In the genomic region with DNA sequence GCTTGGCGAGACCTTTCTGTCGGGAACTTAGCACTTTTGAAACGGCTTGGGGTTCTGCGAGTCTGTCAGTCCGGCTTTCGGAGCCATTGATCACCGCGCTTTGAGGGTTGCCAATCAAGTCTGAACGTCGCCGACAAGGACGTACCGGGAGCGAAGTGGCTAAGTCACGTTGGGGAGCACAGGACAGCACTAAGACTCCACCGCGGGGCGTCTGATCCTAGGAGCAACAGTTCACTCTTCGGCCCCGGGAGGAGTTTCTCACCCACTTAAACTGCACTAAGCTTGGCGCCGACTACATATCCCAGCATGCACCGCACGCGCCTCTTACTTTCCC, we compare ENCODE assay signal across 8 mouse cellular contexts. TPM values are rescaled to one million over a fixed set of nuclear protein-coding genes. Genes with fewer than 3 reads are reported as not detected.
A peak's percentile ranks its signal among the peaks of the same experiment; 100 is the strongest.
DNase-seq lines count a peak whose midpoint lies in the region; ATAC-seq and TF ChIP-seq lines count a peak whose summit lies in the region.

No protein-coding gene starts in this region.

- H3K9me3 ChIP-seq in lung, embryonic 14.5 days (ENCODE audit: low read depth, low read length): no peaks in the 10 kb centered on the region
- H3K9me3 ChIP-seq in embryonic facial prominence, embryonic 15.5 days (replicated peaks): no peaks in the 10 kb centered on the region
- H3K9me3 ChIP-seq in limb, embryonic 10.5 days (replicated peaks): no peaks in the 10 kb centered on the region
- H3K9me3 ChIP-seq in neural tube, embryonic 15.5 days (replicated peaks): no peaks in the 10 kb centered on the region

- H3K4me3 ChIP-seq in lung, embryonic 14.5 days (ENCODE audit: low read depth, low read length): peak overlapping the region; percentile 73
- peak overlapping the region; percentile 82 for H3K4me3 ChIP-seq in embryonic facial prominence, embryonic 15.5 days (replicated peaks)
- H3K4me3 ChIP-seq in limb, embryonic 10.5 days: peak overlapping the region; percentile 75
- H3K4me3 ChIP-seq in neural tube, embryonic 15.5 days (replicated peaks): peak overlapping the region; percentile 77

- TF ChIP-seq CTCF in lung, embryonic 14.5 days (IDR thresholded peaks at IDR 0.05; ENCODE audit: low read depth): no peak

- under 1% methylated on average over 25 of the region's 25 CpGs for WGBS in lung, embryonic 14.5 days
- WGBS in embryonic facial prominence, embryonic 15.5 days: under 1% methylated on average over 25 of the region's 25 CpGs
- WGBS in limb, embryonic 10.5 days: under 1% methylated on average over 25 of the region's 25 CpGs
- under 1% methylated on average over 25 of the region's 25 CpGs for WGBS in neural tube, embryonic 15.5 days

- DNase-seq in lung, embryonic 14.5 days: no peak
- no peak for DNase-seq in lung, postnatal 36 days
- DNase-seq in limb, embryonic 10.5 days (ENCODE audit: low spot score): no peak
- no peak for DNase-seq in left cerebral cortex, adult 8-10 months (ENCODE audit: low spot score in 2 of 2)
- no peak for DNase-seq in right cerebral cortex, postnatal 10 days (ENCODE audit: low spot score in 2 of 2)
- DNase-seq in lung, adult 18-20 months: no peak

- peaks cover 32% of the 10 kb centered on the region for H3K36me3 ChIP-seq in lung, embryonic 14.5 days (ENCODE audit: insufficient read depth)
- H3K36me3 ChIP-seq in embryonic facial prominence, embryonic 15.5 days: peaks cover 29% of the 10 kb centered on the region
- H3K36me3 ChIP-seq in limb, embryonic 10.5 days: peaks cover 37% of the 10 kb centered on the region
- peaks cover 25% of the 10 kb centered on the region for H3K36me3 ChIP-seq in neural tube, embryonic 15.5 days

- peak overlapping the region; percentile 84 for H3K4me2 ChIP-seq in lung, embryonic 14.5 days
- H3K4me2 ChIP-seq in embryonic facial prominence, embryonic 15.5 days (replicated peaks): peak overlapping the region; percentile 59
- H3K4me2 ChIP-seq in neural tube, embryonic 15.5 days: peak overlapping the region; percentile 72

- peaks cover 8% of the 10 kb centered on the region for H3K4me1 ChIP-seq in lung, embryonic 14.5 days (ENCODE audit: insufficient read depth)
- peaks cover 17% of the 10 kb centered on the region for H3K4me1 ChIP-seq in embryonic facial prominence, embryonic 15.5 days
- H3K4me1 ChIP-seq in limb, embryonic 10.5 days: peaks cover 21% of the 10 kb centered on the region
- peaks cover 31% of the 10 kb centered on the region for H3K4me1 ChIP-seq in neural tube, embryonic 15.5 days

- ATAC-seq in lung, embryonic 14.5 days (ENCODE audit: insufficient read depth): no peak; the same call in 1 of the 2 replicates
- no peak for ATAC-seq in embryonic facial prominence, embryonic 15.5 days (ENCODE audit: insufficient number of reproducible peaks, low FRiP score, low TSS enrichment, low read depth)
- ATAC-seq in neural tube, embryonic 15.5 days (ENCODE audit: low FRiP score): no peak

- H3K27ac ChIP-seq in lung, embryonic 14.5 days (ENCODE audit: low read depth): peak overlapping the region; percentile 98
- peak overlapping the region; percentile 99 for H3K27ac ChIP-seq in embryonic facial prominence, embryonic 15.5 days (replicated peaks)
- H3K27ac ChIP-seq in limb, embryonic 10.5 days: peak overlapping the region; percentile 94
- peak overlapping the region; percentile 100 for H3K27ac ChIP-seq in neural tube, embryonic 15.5 days (replicated peaks)

- H3K9ac ChIP-seq in lung, embryonic 14.5 days: peak overlapping the region; percentile 75
- peak overlapping the region; percentile 49 for H3K9ac ChIP-seq in embryonic facial prominence, embryonic 15.5 days
- peak overlapping the region; percentile 83 for H3K9ac ChIP-seq in neural tube, embryonic 15.5 days (replicated peaks)

- H3K27me3 ChIP-seq in lung, embryonic 14.5 days (ENCODE audit: insufficient read depth, low read length): no peaks in the 10 kb centered on the region
- no peaks in the 10 kb centered on the region for H3K27me3 ChIP-seq in embryonic facial prominence, embryonic 15.5 days
- H3K27me3 ChIP-seq in limb, embryonic 10.5 days (ENCODE audit: low read depth, poor library complexity, severe bottlenecking): no peaks in the 10 kb centered on the region
- H3K27me3 ChIP-seq in neural tube, embryonic 15.5 days (replicated peaks): no peaks in the 10 kb centered on the region

RNA-seq across cellular contexts. Expression of a gene that starts 0.3 kb away (rescaled TPM):
- polyA plus RNA-seq in lung, embryonic 14.5 days (2014; fragmentation: Nextera tagmentation; extraction: Ambion mirVana): 8.2 and 10.5 TPM in 2 replicates
- 7.8 and 9.1 TPM in 2 replicates for polyA plus RNA-seq in embryonic facial prominence, embryonic 15.5 days (2015; fragmentation: Nextera tagmentation; extraction: Ambion mirVana)
- polyA plus RNA-seq in limb, embryonic 10.5 days (2016; fragmentation: Nextera tagmentation; extraction: Ambion mirVana): 7.7 and 10.6 TPM in 2 replicates
- 6.4 and 6.6 TPM in 2 replicates for polyA plus RNA-seq in neural tube, embryonic 15.5 days (2015; fragmentation: Nextera tagmentation; extraction: Ambion mirVana)
- 1 to 10 TPM; 3.9 to 5.0 (median 4.4) TPM for total RNA-seq in left cerebral cortex, adult 8-10 months (2022)

RNA-seq across cellular contexts. Expression of a gene that starts 0.4 kb away (rescaled TPM):
- polyA plus RNA-seq in lung, embryonic 14.5 days (2014; fragmentation: Nextera tagmentation; extraction: Ambion mirVana): 19.2 and 22.0 TPM in 2 replicates
- polyA plus RNA-seq in embryonic facial prominence, embryonic 15.5 days (2015; fragmentation: Nextera tagmentation; extraction: Ambion mirVana): 19.4 and 19.6 TPM in 2 replicates
- polyA plus RNA-seq in limb, embryonic 10.5 days (2016; fragmentation: Nextera tagmentation; extraction: Ambion mirVana): 17.8 and 20.0 TPM in 2 replicates
- polyA plus RNA-seq in neural tube, embryonic 15.5 days (2015; fragmentation: Nextera tagmentation; extraction: Ambion mirVana): 13.8 and 14.0 TPM in 2 replicates
- 10 to 100 TPM; 14.2 to 16.8 (median 14.9) TPM for total RNA-seq in left cerebral cortex, adult 8-10 months (2022)

RNA-seq across cellular contexts. Expression of a gene that starts 9.1 kb away (rescaled TPM):
- polyA plus RNA-seq in lung, embryonic 14.5 days (2014; fragmentation: Nextera tagmentation; extraction: Ambion mirVana): 141 and 150 TPM in 2 replicates
- polyA plus RNA-seq in embryonic facial prominence, embryonic 15.5 days (2015; fragmentation: Nextera tagmentation; extraction: Ambion mirVana): 86.1 and 86.5 TPM in 2 replicates
- 12.9 and 14.5 TPM in 2 replicates for polyA plus RNA-seq in limb, embryonic 10.5 days (2016; fragmentation: Nextera tagmentation; extraction: Ambion mirVana)
- polyA plus RNA-seq in neural tube, embryonic 15.5 days (2015; fragmentation: Nextera tagmentation; extraction: Ambion mirVana): 28.4 and 50.2 TPM in 2 replicates
- 10 to 100 TPM; 16.0 to 17.2 (median 16.5) TPM for total RNA-seq in left cerebral cortex, adult 8-10 months (2022)

RNA-seq across cellular contexts. Expression of a gene that starts 27.9 kb away (rescaled TPM):
- 0.37 TPM in 1 of 2 replicates, not detected in the other for polyA plus RNA-seq in lung, embryonic 14.5 days (2014; fragmentation: Nextera tagmentation; extraction: Ambion mirVana)
- not detected in 2 replicates for polyA plus RNA-seq in embryonic facial prominence, embryonic 15.5 days (2015; fragmentation: Nextera tagmentation; extraction: Ambion mirVana)
- 0.33 and 0.50 TPM in 2 replicates for polyA plus RNA-seq in limb, embryonic 10.5 days (2016; fragmentation: Nextera tagmentation; extraction: Ambion mirVana)
- 0.10 TPM in 1 of 2 replicates, not detected in the other for polyA plus RNA-seq in neural tube, embryonic 15.5 days (2015; fragmentation: Nextera tagmentation; extraction: Ambion mirVana)
- total RNA-seq in left cerebral cortex, adult 8-10 months (2022): not detected

RNA-seq across cellular contexts. Expression of a gene that starts 31.4 kb away (rescaled TPM):
- polyA plus RNA-seq in lung, embryonic 14.5 days (2014; fragmentation: Nextera tagmentation; extraction: Ambion mirVana): 0.29 and 7.4 TPM in 2 replicates
- polyA plus RNA-seq in embryonic facial prominence, embryonic 15.5 days (2015; fragmentation: Nextera tagmentation; extraction: Ambion mirVana): 51.6 and 67.7 TPM in 2 replicates
- polyA plus RNA-seq in limb, embryonic 10.5 days (2016; fragmentation: Nextera tagmentation; extraction: Ambion mirVana): 0.23 and 0.51 TPM in 2 replicates
- polyA plus RNA-seq in neural tube, embryonic 15.5 days (2015; fragmentation: Nextera tagmentation; extraction: Ambion mirVana): 4.3 and 8.2 TPM in 2 replicates
- total RNA-seq in left cerebral cortex, adult 8-10 months (2022): 10 to 100 TPM in 2 of 4 experiments, 1 to 10 TPM in 2; 4.5 to 14.1 (median 9.5) TPM
